Mouse (Mus musculus) neural tube, embryonic 15.5 days (tissue): Measurements from ENCODE around the gene Bfsp2. TPM values are rescaled to one million over a fixed set of nuclear protein-coding genes. Genes with fewer than 3 reads are reported as not detected.
"Not testable (repeated sequence)": the region's sequence is repeated elsewhere in the genome, so short reads cannot be mapped to it uniquely, and the experiment has no call there.

ENCODE experiments used
- ATAC-seq: fragments of 200-750 bp; cut with Nextera tagmentation; 2 replicates; pipeline ENCODE4 v1.8.0; 2017; ENCODE audit warnings: mild to moderate bottlenecking, moderate TSS enrichment, moderate library complexity; ENCODE audit not compliant: low FRiP score
- H3K27ac ChIP-seq: fragments of 300-500 bp; sonication (generic); replicated peaks from 2 replicates; pipeline ENCODE4 v1.5.1; 2015; ENCODE audit warnings: mild to moderate bottlenecking, inconsistent platforms
- H3K27me3 ChIP-seq: fragments of 300-500 bp; sonication (generic); replicated peaks from 2 replicates; pipeline ENCODE4 v1.6.1; 2015; ENCODE audit warnings: inconsistent platforms
- H3K36me3 ChIP-seq: fragments of 300-500 bp; sonication (generic); 2 replicates; pipeline ENCODE4 v1.6.1; 2015; ENCODE audit warnings: inconsistent platforms
- H3K4me1 ChIP-seq: fragments of 300-500 bp; sonication (generic); 2 replicates; pipeline ENCODE4 v1.6.1; 2015; ENCODE audit warnings: inconsistent platforms
- H3K4me2 ChIP-seq: fragments of 300-500 bp; sonication (generic); 2 replicates; pipeline ENCODE4 v1.6.1; 2015; ENCODE audit warnings: inconsistent platforms, mild to moderate bottlenecking, moderate library complexity
- H3K4me3 ChIP-seq: fragments of 300-500 bp; sonication (generic); replicated peaks from 2 replicates; pipeline ENCODE4 v1.5.1; 2015; ENCODE audit warnings: mild to moderate bottlenecking, inconsistent platforms
- H3K9ac ChIP-seq: fragments of 300-500 bp; sonication (generic); replicated peaks from 2 replicates; pipeline ENCODE4 v1.6.1; 2015; ENCODE audit warnings: mild to moderate bottlenecking, inconsistent platforms
- H3K9me3 ChIP-seq: fragments of 300-500 bp; sonication (generic); replicated peaks from 2 replicates; pipeline ENCODE4 v1.6.1; 2016; ENCODE audit warnings: inconsistent platforms
- WGBS: fragments of 180-500 bp; shearing (Covaris S2); methylation state at CpG from one replicate; pipeline ENCODE4 v1.1.7; 2015; ENCODE audit warnings: mixed read lengths; 5-methylcytosine and 5-hydroxymethylcytosine counted together
- polyA plus RNA-seq: library from polyadenylated mRNA; unstranded; fragments of >200 nt; fragmentation: Nextera tagmentation; extraction: Ambion mirVana; gene quantifications from 2 replicates; pipeline ENCODE4 v1.2.1, GENCODE M21; 2015

Bfsp2 gene
- polyA plus RNA-seq, 1 experiment from 2014 or later = 2.5 TPM

DNA sequence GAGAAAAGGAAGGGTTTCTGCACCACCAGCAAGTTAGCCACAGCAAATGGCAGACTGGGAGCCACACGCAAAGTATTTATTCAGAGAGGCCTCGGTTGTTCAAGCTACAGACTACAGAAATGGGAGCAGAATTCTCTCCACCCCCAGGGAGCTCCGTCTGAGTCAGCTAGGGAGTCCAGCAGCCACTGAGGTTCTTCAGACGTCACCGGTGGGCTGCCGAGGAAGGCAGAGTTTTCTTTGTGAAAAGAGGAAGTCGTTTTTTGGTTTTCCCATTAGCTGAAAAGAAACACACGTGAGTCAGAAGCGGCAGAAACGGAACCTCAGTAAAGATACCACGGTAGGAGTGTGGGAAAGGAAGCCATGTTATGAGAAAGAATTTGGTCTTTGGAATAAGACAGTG lies 55.4 kb downstream of the Bfsp2 start:
- Histone ChIP-seq H3K36me3 (no peaks in the 10 kb centered on the region), H3K4me3 (no peak overlapping the region), H3K27ac (no peak overlapping the region), H3K4me2 (no peak overlapping the region), H3K27me3 (no peaks in the 10 kb centered on the region), H3K9me3 (no peaks in the 10 kb centered on the region), H3K4me1 (peaks cover 18% of the 10 kb centered on the region), H3K9ac (no peak overlapping the region)
- 78% methylated on average over 11 of the region's 11 CpGs for WGBS
- no peak for ATAC-seq

DNA sequence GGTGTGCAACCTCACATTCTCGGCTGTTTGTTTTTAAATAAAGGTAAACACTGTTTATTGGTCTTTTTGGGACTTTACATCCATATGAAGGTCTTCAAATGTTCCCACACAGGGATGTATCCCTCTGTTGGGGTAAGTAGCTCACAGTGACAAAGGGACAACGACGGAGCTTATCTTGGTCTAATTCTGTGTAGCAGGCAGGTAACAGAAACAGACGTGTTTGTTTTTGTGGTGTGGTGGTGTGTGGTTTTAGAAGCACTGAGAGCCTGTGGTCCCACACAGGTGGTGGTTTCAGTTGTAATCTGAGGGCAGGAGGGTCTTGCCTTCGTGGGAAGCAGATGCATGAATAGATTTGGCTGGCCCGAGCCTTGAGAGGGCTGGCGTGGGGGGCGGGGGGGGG lies 56.3 kb downstream of the Bfsp2 start:
- Histone ChIP-seq H3K9ac (no peak overlapping the region), H3K9me3 (no peaks in the 10 kb centered on the region), H3K36me3 (no peaks in the 10 kb centered on the region), H3K27ac (no peak overlapping the region), H3K4me1 (peaks cover 18% of the 10 kb centered on the region), H3K27me3 (no peaks in the 10 kb centered on the region), H3K4me2 (no peak overlapping the region), H3K4me3 (no peak overlapping the region)
- no peak for ATAC-seq
- WGBS = 75% methylated on average over 8 of the region's 8 CpGs

- Histone ChIP-seq H3K27me3 (no peaks in the 10 kb centered on the region), H3K4me1 (peaks cover 18% of the 10 kb centered on the region), H3K36me3 (no peaks in the 10 kb centered on the region), H3K27ac (no peak overlapping the region; the same call in 1 of the 2 replicates), H3K4me2 (no peak overlapping the region), H3K4me3 (no peak overlapping the region), H3K9me3 (no peaks in the 10 kb centered on the region), H3K9ac (no peak overlapping the region)
- ATAC-seq = no peak
- WGBS = 57% methylated on average over 7 of the region's 7 CpGs
Measured at GRCm38 (mm10) chr9:103423384-103423783, 56.8 kb downstream of the Bfsp2 start.

DNA sequence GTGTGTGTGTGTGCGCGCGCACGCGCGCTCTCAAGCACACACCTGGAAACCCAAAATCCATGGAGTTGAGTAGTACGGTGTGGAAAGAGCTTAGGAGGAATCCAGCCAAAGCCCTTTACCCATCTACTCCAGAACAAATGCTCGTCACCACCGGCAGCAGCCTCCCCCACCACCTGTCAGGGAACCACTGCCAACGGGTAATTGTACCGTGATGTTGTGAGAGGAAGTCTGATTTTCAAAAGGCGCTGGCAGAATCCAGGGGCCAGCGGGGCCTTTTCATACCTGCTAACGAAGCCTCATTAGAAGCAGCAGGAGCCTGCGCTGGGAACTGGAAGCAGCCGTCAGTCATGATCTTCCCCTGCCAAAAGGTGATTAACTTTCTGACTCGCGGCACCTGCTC lies 57.4 kb downstream of the Bfsp2 start:
- Histone ChIP-seq H3K4me2 (no peak overlapping the region), H3K9me3 (no peaks in the 10 kb centered on the region), H3K27ac (no peak overlapping the region; the same call in 1 of the 2 replicates), H3K4me3 (no peak overlapping the region), H3K27me3 (no peaks in the 10 kb centered on the region), H3K36me3 (no peaks in the 10 kb centered on the region), H3K4me1 (peaks cover 18% of the 10 kb centered on the region), H3K9ac (no peak overlapping the region)
- no peak for ATAC-seq
- 51% methylated on average over 18 of the region's 18 CpGs for WGBS

GRCm38 (mm10) chr9:103420844-103421243 lies 59.4 kb downstream of the Bfsp2 start:
- peak overlapping the region; percentile 49; the same call in 1 of the 2 replicates for H3K27ac ChIP-seq

DNA sequence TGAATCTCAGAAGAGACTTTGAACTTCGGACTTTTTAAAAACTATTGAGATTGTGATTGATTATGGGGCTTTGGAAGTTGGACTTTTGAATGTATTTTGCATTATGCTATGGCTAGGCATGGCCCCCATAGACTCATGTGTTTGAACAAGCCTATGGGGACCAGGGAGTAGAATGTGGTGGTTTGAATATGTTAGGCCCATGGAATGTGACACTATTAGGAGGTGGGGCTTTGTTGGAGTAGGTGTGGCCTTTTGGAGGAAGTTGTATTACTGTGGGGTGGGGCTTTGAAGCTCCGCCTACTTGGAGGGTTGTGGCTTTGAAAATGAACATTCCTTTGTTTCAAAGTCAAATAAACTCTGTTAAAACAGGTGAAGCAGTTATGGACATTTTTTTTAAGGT lies 61.4 kb downstream of the Bfsp2 start:
- no peaks in the 10 kb centered on the region for H3K27me3 ChIP-seq
- H3K36me3 ChIP-seq = no peaks in the 10 kb centered on the region
- peaks cover 18% of the 10 kb centered on the region for H3K4me1 ChIP-seq
- no peak overlapping the region for H3K9ac ChIP-seq
- H3K4me2 ChIP-seq = no peak overlapping the region
- no peak for ATAC-seq
- no peak overlapping the region for H3K4me3 ChIP-seq
- H3K9me3 ChIP-seq = no peaks in the 10 kb centered on the region
- WGBS = 96% methylated on average over 2 of the region's 2 CpGs
- no peak overlapping the region for H3K27ac ChIP-seq

More at GRCm38 (mm10) chr9:103420844-103421243, 59.4 kb downstream of the Bfsp2 start:
- Histone ChIP-seq H3K9ac (no peak overlapping the region), H3K36me3 (no peaks in the 10 kb centered on the region), H3K4me1 (peaks cover 18% of the 10 kb centered on the region), H3K27me3 (no peaks in the 10 kb centered on the region), H3K9me3 (no peaks in the 10 kb centered on the region), H3K4me2 (no peak overlapping the region), H3K4me3 (no peak overlapping the region)
- 48% methylated on average over 3 of the region's 3 CpGs for WGBS
- peak; percentile 66; the same call in 1 of the 2 replicates for ATAC-seq

- H3K4me3 ChIP-seq, H3K36me3 ChIP-seq, H3K9ac ChIP-seq, ATAC-seq, H3K9me3 ChIP-seq, H3K27ac ChIP-seq, H3K27me3 ChIP-seq, H3K4me2 ChIP-seq: not testable (repeated sequence)
- WGBS = 91% methylated on average over 1 of the region's 1 CpGs
- peaks cover 17% of the 10 kb centered on the region for H3K4me1 ChIP-seq
Measured at GRCm38 (mm10) chr9:103418267-103418666, 62.0 kb downstream of the Bfsp2 start.

- ATAC-seq = no peak
- H3K27ac ChIP-seq = no peak overlapping the region
- 34% methylated on average over 9 of the region's 9 CpGs for WGBS
- H3K4me3 ChIP-seq = no peak overlapping the region
- H3K27me3 ChIP-seq = no peaks in the 10 kb centered on the region
- no peaks in the 10 kb centered on the region for H3K9me3 ChIP-seq
- no peak overlapping the region for H3K9ac ChIP-seq
- H3K36me3 ChIP-seq = no peaks in the 10 kb centered on the region
- 0 out of 2 replicates have a peak, but pooled peaks cover 7% of the 10 kb centered on the region for H3K4me1 ChIP-seq
- H3K4me2 ChIP-seq = no peak overlapping the region
Measured at GRCm38 (mm10) chr9:103413457-103413856, 66.8 kb downstream of the Bfsp2 start.

DNA sequence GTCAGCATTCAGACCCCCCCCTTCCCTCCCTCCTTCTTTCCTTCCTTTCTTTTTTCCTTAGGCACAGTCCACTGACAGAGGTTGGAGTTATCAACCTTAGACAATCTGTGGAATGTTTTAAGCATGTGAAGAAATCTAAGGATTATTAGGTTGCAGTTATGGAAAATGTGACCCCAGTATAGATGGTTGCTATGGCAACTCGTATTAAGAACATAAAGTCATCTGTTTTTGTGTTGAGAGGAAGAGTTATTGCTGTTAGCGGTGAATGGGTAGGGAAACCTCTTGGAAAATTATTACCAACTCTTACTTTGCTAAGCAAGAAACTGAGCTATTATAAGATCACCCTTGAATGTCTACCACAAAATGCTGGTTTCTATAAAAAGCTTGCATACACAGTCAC lies 71.1 kb downstream of the Bfsp2 start:
- no peak for ATAC-seq
- no peak overlapping the region for H3K4me3 ChIP-seq
- no peak overlapping the region for H3K9ac ChIP-seq
- no peaks in the 10 kb centered on the region for H3K9me3 ChIP-seq
- no peak overlapping the region for H3K4me2 ChIP-seq
- 0 out of 2 replicates have a peak, but pooled peaks cover 9% of the 10 kb centered on the region for H3K4me1 ChIP-seq
- H3K27me3 ChIP-seq = no peaks in the 10 kb centered on the region
- H3K36me3 ChIP-seq = no peaks in the 10 kb centered on the region
- 61% methylated on average over 2 of the region's 2 CpGs for WGBS
- no peak overlapping the region for H3K27ac ChIP-seq

- Histone ChIP-seq H3K4me2 (no peak overlapping the region), H3K9ac (no peak overlapping the region), H3K27me3 (no peaks in the 10 kb centered on the region), H3K4me1 (0 out of 2 replicates have a peak, but pooled peaks cover 5% of the 10 kb centered on the region), H3K36me3 (no peaks in the 10 kb centered on the region), H3K27ac (no peak overlapping the region), H3K4me3 (no peak overlapping the region), H3K9me3 (no peaks in the 10 kb centered on the region)
- ATAC-seq = no peak
- 51% methylated on average over 4 of the region's 4 CpGs for WGBS
Measured at GRCm38 (mm10) chr9:103408136-103408777, 72.0 kb downstream of the Bfsp2 start.

DNA sequence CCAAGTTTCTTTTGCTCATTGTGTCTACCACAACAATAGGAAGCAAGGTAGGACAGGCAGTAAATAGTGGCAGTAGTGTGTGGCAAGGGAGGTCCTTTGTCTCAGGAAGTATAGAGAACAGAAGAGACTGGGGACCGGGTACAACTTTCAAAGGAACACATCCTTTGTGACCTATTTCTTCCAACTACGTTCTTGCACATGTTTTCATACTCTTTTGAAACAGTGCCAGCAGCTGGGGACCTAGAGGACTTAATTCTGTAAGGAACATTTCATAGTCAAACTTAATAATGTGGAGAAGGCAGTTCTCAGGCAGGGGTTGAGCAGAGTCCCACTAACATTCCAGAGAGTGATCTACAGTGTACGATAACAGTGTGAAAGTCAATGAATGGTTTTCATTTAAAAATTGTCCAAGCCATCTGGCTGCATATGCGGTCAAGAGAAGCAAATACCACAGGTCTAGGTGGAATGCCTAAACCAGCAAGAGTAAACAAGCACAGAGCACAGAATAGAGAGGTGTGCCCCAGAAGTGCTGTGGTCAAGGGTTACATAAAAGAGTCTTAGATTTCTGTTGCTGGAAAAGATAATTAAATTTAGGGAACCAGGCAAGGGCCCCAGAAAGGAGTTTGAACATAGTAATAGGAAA lies 76.8 kb downstream of the Bfsp2 start:
- Histone ChIP-seq H3K27me3 (no peaks in the 10 kb centered on the region), H3K4me3 (no peak overlapping the region), H3K9me3 (no peaks in the 10 kb centered on the region), H3K4me1 (peaks cover 13% of the 10 kb centered on the region), H3K4me2 (no peak overlapping the region), H3K27ac (no peak overlapping the region), H3K36me3 (no peaks in the 10 kb centered on the region), H3K9ac (no peak overlapping the region)
- ATAC-seq = no peak
- 74% methylated on average over 4 of the region's 4 CpGs for WGBS

- Histone ChIP-seq H3K9ac (no peak overlapping the region), H3K4me1 (peaks cover 16% of the 10 kb centered on the region), H3K4me3 (0 out of 2 replicates have a peak overlapping the region, but pooled peaks have one; percentile 6), H3K27ac (peak overlapping the region; percentile 60), H3K9me3 (no peaks in the 10 kb centered on the region), H3K27me3 (no peaks in the 10 kb centered on the region), H3K36me3 (no peaks in the 10 kb centered on the region), H3K4me2 (peak overlapping the region; percentile 45)
- 28% methylated on average over 21 of the region's 21 CpGs for WGBS
- ATAC-seq = peak; percentile 81
Measured at GRCm38 (mm10) chr9:103398509-103399157, 81.6 kb downstream of the Bfsp2 start.
